Mouse (Mus musculus) spleen, postnatal 4 days (tissue): ENCODE data around the gene Fkbp14.

Source experiments
- DNase-seq, 2 experiments: peaks; one replicate each; pipeline ENCODE4 v3.0.0; 2022; ENCODE audit warnings: low spot score in 2 of 2

Fkbp14 gene

GRCm38 (mm10) chr6:54597208-54597607 is at the start of gene Fkbp14:
TSS of gene Fkbp14 (minus strand) at chr6:54597308.
- no peak for DNase-seq

- peak in 1 of 2 experiments; percentile 20 for DNase-seq
Measured at GRCm38 (mm10) chr6:54643181-54643580, 46.1 kb upstream of the Fkbp14 start.

- no peak for DNase-seq
Measured at GRCm38 (mm10) chr6:54641953-54642352, 44.8 kb upstream of the Fkbp14 start.

- no peak for DNase-seq
Measured at GRCm38 (mm10) chr6:54639877-54640276, 42.8 kb upstream of the Fkbp14 start.

- DNase-seq: no peak
Measured at GRCm38 (mm10) chr6:54631462-54631861, 34.4 kb upstream of the Fkbp14 start.

GRCm38 (mm10) chr6:54629734-54630133 is 32.6 kb upstream of the Fkbp14 start:
- DNase-seq: no peak

GRCm38 (mm10) chr6:54628381-54628780 is 31.3 kb upstream of the Fkbp14 start:
- DNase-seq: no peak

- no peak for DNase-seq
Measured at GRCm38 (mm10) chr6:54620357-54620756, 23.2 kb upstream of the Fkbp14 start.

GRCm38 (mm10) chr6:54619530-54619929 is 22.4 kb upstream of the Fkbp14 start:
- no peak for DNase-seq

GRCm38 (mm10) chr6:54617363-54617762 is 20.3 kb upstream of the Fkbp14 start:
- DNase-seq: no peak

GRCm38 (mm10) chr6:54606241-54606640 is 9.1 kb upstream of the Fkbp14 start:
- DNase-seq: no peak

- DNase-seq: no peak
Measured at GRCm38 (mm10) chr6:54604001-54604715, 7.0 kb upstream of the Fkbp14 start.

GRCm38 (mm10) chr6:54602891-54603290 is 5.8 kb upstream of the Fkbp14 start:
- no peak for DNase-seq

- DNase-seq: no peak
Measured at GRCm38 (mm10) chr6:54600681-54601347, 3.7 kb upstream of the Fkbp14 start.

GRCm38 (mm10) chr6:54597711-54598110 is 603 bp upstream of the Fkbp14 start:
- DNase-seq: no peak

- peak in 1 of 2 experiments; percentile 14 for DNase-seq
Measured at GRCm38 (mm10) chr6:54595330-54595878, 1.7 kb downstream of the Fkbp14 start.

- DNase-seq: peak; percentile 86 to 94
Measured at GRCm38 (mm10) chr6:54594469-54595329, 2.4 kb downstream of the Fkbp14 start, which contains the start of gene Plekha8. TSS of gene Plekha8 (plus strand) at chr6:54595111.

GRCm38 (mm10) chr6:54593766-54594468 is 3.2 kb downstream of the Fkbp14 start:
- DNase-seq: no peak

- DNase-seq: peak; percentile 80 to 87
Measured at GRCm38 (mm10) chr6:54592938-54593535, 4.1 kb downstream of the Fkbp14 start.

GRCm38 (mm10) chr6:54591778-54592177 is 5.3 kb downstream of the Fkbp14 start:
- DNase-seq: no peak

- no peak for DNase-seq
Measured at GRCm38 (mm10) chr6:54590691-54591090, 6.4 kb downstream of the Fkbp14 start.
